Mouse (Mus musculus) limb, embryonic 14.5 days (tissue): ENCODE data around the gene Plac8. TPM values are rescaled to one million over a fixed set of nuclear protein-coding genes. Genes with fewer than 3 reads are reported as not detected.

Experiments used
- ATAC-seq: fragments of 200-750 bp; cut with Nextera tagmentation; 2 replicates; pipeline ENCODE4 v1.8.0; 2017; ENCODE audit warnings: low read depth, moderate number of reproducible peaks, moderate TSS enrichment; ENCODE audit not compliant: low FRiP score
- DNase-seq: peaks from one replicate; pipeline ENCODE4 v3.0.0-alpha.2; 2015; ENCODE audit warnings: low spot score
- H3K27ac ChIP-seq: fragments of 300-500 bp; sonication (generic); replicated peaks from 2 replicates; pipeline ENCODE4 v1.5.1; 2014; ENCODE audit warnings: low read depth, mild to moderate bottlenecking, low read length, moderate library complexity, mixed read lengths
- H3K27me3 ChIP-seq: fragments of 300-500 bp; sonication (generic); 2 replicates; pipeline ENCODE4 v1.6.1; 2014; ENCODE audit warnings: low read length, mixed read lengths; ENCODE audit not compliant: control insufficient read depth, insufficient read depth
- H3K36me3 ChIP-seq: fragments of 300-500 bp; sonication (generic); 2 replicates; pipeline ENCODE4 v1.6.1; 2014; ENCODE audit warnings: mild to moderate bottlenecking, low read length, moderate library complexity, mixed read lengths; ENCODE audit not compliant: control insufficient read depth, insufficient read depth
- H3K4me1 ChIP-seq: fragments of 300-500 bp; sonication (generic); 2 replicates; pipeline ENCODE4 v1.6.1; 2014; ENCODE audit warnings: antibody characterized with exemption, low read length, mixed read lengths; ENCODE audit not compliant: control insufficient read depth, insufficient read depth
- H3K4me2 ChIP-seq: fragments of 300-500 bp; sonication (generic); replicated peaks from 2 replicates; pipeline ENCODE4 v1.6.1; 2014; ENCODE audit warnings: low read depth, mild to moderate bottlenecking, low read length, moderate library complexity; ENCODE audit not compliant: severe bottlenecking
- H3K4me3 ChIP-seq: fragments of 300-500 bp; sonication (generic); replicated peaks from 2 replicates; pipeline ENCODE4 v1.5.1; 2014; ENCODE audit warnings: low read length
- H3K9ac ChIP-seq: fragments of 300-500 bp; sonication (generic); 2 replicates; pipeline ENCODE4 v1.6.1; 2014; ENCODE audit warnings: mild to moderate bottlenecking, low read depth, low read length, moderate library complexity; ENCODE audit not compliant: severe bottlenecking
- H3K9me3 ChIP-seq: fragments of 300-500 bp; sonication (generic); 2 replicates; pipeline ENCODE4 v1.6.1; 2016; ENCODE audit warnings: low read length; ENCODE audit not compliant: control insufficient read depth
- POLR2A ChIP-seq: fragments of 200-500 bp; IDR thresholded peaks from 2 replicates; pipeline ENCODE4 v1.8.0; 2012; ENCODE audit warnings: inconsistent platforms, mild to moderate bottlenecking, moderate library complexity, borderline replicate concordance; ENCODE audit not compliant: insufficient read depth, insufficient read length; ENCODE audit errors: extremely low read depth
- WGBS: fragments of 180-500 bp; shearing (Covaris S2); extraction: QIAGEN DNeasy Blood & Tissue Kit; methylation state at CpG from one replicate; pipeline ENCODE4 v1.1.7; 2014; 5-methylcytosine and 5-hydroxymethylcytosine counted together
- polyA plus RNA-seq, 2 experiments: library from polyadenylated mRNA; depleted of rRNA in 1 of 2; stranded (reverse) in 1 of 2; unstranded in 1 of 2; fragments of >200 nt; fragmentation: Nextera tagmentation in 1 of 2; extraction: Ambion mirVana in 1 of 2; gene quantifications; 2 replicates each; pipeline versions ENCODE4 v1.2.1 to v1.2.3; 2012 to 2014

Plac8 gene
- polyA plus RNA-seq, 2 experiments = 5.4 to 8.1 TPM

- no peak overlapping the region for H3K4me3 ChIP-seq
- DNase-seq (peak; percentile 63), ATAC-seq (0 out of 2 replicates have a peak, but pooled peaks have one; percentile 23)
- H3K4me1 ChIP-seq = no peaks in the 10 kb centered on the region
- H3K27me3 ChIP-seq = no peaks in the 10 kb centered on the region
- no peaks in the 10 kb centered on the region for H3K36me3 ChIP-seq
- 63% methylated on average over 4 of the region's 4 CpGs for WGBS
- H3K9me3 ChIP-seq = no peaks in the 10 kb centered on the region
- no peak for TF ChIP-seq POLR2A
- no peak overlapping the region for H3K4me2 ChIP-seq
- H3K9ac ChIP-seq = no peak overlapping the region
- no peak overlapping the region for H3K27ac ChIP-seq
Measured at GRCm38 (mm10) chr5:100607090-100607762, 35.2 kb upstream of the Plac8 start.

- H3K27ac ChIP-seq = no peak overlapping the region
- H3K36me3 ChIP-seq = no peaks in the 10 kb centered on the region
- DNase-seq (peak; percentile 65), ATAC-seq (peak; percentile 70)
- TF ChIP-seq POLR2A = no peak
- no peak overlapping the region for H3K4me2 ChIP-seq
- no peak overlapping the region for H3K9ac ChIP-seq
- WGBS = 54% methylated on average over 9 of the region's 9 CpGs
- H3K9me3 ChIP-seq = no peaks in the 10 kb centered on the region
- no peaks in the 10 kb centered on the region for H3K27me3 ChIP-seq
- H3K4me1 ChIP-seq = no peaks in the 10 kb centered on the region
- H3K4me3 ChIP-seq = no peak overlapping the region
Measured at GRCm38 (mm10) chr5:100605828-100606229, 33.8 kb upstream of the Plac8 start.

GRCm38 (mm10) chr5:100604061-100604460 lies 32.0 kb upstream of the Plac8 start:
- Histone ChIP-seq H3K9ac (no peak overlapping the region), H3K4me2 (no peak overlapping the region), H3K27ac (no peak overlapping the region), H3K4me1 (no peaks in the 10 kb centered on the region), H3K36me3 (no peaks in the 10 kb centered on the region), H3K27me3 (no peaks in the 10 kb centered on the region), H3K9me3 (no peaks in the 10 kb centered on the region), H3K4me3 (no peak overlapping the region)
- ATAC-seq (no peak), DNase-seq (no peak)
- 74% methylated on average over 4 of the region's 4 CpGs for WGBS
- no peak for TF ChIP-seq POLR2A

GRCm38 (mm10) chr5:100601864-100602263 lies 29.8 kb upstream of the Plac8 start:
- TF ChIP-seq POLR2A = no peak
- DNase-seq (no peak), ATAC-seq (no peak)
- Histone ChIP-seq H3K4me3 (no peak overlapping the region), H3K27ac (no peak overlapping the region), H3K27me3 (no peaks in the 10 kb centered on the region), H3K4me1 (no peaks in the 10 kb centered on the region), H3K9me3 (no peaks in the 10 kb centered on the region), H3K4me2 (no peak overlapping the region), H3K9ac (no peak overlapping the region), H3K36me3 (no peaks in the 10 kb centered on the region)
- 96% methylated on average over 2 of the region's 2 CpGs for WGBS

- no peak for ATAC-seq
- Histone ChIP-seq H3K36me3 (no peaks in the 10 kb centered on the region), H3K27ac (no peak overlapping the region), H3K4me3 (no peak overlapping the region), H3K9ac (no peak overlapping the region), H3K27me3 (no peaks in the 10 kb centered on the region), H3K4me2 (no peak overlapping the region), H3K4me1 (no peaks in the 10 kb centered on the region), H3K9me3 (no peaks in the 10 kb centered on the region)
- DNase-seq = no peak
- no peak for TF ChIP-seq POLR2A
- WGBS = 94% methylated on average over 9 of the region's 9 CpGs
Measured at GRCm38 (mm10) chr5:100598961-100599463, 27.0 kb upstream of the Plac8 start.
